Mouse (Mus musculus): ENCODE results near the gene Chchd3. TPM values are rescaled to one million over a fixed set of nuclear protein-coding genes. Genes with fewer than 3 reads are reported as not detected.

Chchd3 gene
- total RNA-seq, 2 experiments from 2014 or later, result 572 to 581 TPM

DNA sequence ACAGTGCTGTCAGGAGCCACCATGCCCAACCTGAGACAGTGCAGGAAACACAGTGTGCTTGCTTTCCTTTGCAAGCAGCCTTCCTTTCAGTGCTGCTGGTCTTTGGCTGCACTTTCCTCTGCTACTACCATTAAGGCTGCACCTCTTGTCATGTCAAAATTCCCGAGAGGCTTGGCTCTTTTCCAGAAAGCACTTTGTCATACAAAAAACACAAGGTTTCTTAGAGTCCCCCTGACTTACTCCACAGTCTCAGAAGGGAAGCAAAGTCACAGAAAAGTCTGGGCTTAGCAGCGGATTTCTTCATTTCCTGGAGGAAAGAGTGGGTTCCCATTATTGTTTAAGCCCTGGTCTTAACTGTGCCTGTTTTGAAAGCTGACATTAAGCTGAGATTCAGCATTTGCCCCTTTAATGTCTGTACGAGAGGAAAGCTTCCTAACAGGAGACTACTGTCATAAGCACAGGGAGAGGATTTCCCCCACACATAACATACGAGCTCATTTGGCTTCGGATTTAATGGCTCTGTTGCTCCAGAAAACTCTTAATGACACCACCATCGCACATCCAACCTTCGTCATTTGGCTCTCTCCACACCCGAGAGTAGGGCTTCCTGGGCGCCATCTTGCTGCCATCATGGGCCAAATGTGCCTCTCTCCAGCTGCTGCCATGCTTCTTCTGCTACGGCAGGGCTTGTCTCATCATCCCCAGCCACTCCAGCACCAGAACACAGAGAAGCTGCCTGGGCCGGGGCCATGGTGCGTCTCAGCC, 236.0 kb downstream of the Chchd3 start:
- intact Hi-C loops (cut with DNase I), result no loop called here

DNA sequence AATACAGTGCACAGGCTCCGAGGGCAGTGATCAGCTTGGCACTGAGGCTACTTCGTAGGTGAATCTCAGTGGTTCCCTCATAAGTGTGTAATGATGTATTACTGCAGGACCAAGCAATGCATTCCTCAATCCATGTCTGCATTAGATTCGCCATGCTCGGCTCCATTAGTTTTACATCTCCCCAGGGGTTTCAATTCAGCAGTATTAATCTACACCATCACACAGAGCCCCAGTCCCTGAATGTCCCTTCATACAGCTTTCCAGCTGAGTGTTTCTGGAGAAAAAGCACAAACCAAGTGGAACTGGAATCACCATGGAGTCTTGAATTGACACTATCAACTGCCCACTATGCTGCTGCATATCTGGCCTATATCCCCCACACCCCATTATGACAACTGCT, 241.1 kb downstream of the Chchd3 start:
- no peak for DNase-seq
- intact Hi-C loops (cut with DNase I), result no loop called here

More for the DNA sequence above, 236.0 kb downstream of the Chchd3 start:
- no peak for DNase-seq

DNA sequence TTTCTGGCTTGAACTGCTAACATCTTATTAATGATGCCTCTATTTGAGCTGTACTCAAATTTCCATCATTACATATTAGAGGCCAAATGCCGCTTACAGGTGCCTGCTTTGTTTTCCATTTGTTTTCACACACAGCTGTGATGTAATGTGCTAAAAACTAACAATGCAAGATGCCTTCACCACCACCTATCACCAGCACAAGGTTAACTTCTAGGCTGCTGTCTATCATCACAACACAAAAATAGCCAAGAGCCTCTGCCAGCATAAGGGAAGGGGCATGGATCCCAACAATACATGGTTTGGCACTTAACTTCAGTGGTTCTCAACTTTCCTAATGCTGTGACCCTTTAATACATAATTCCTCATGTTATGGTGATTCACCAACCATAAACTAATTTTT, 251.3 kb downstream of the Chchd3 start:
- no peak for DNase-seq
- intact Hi-C loops (cut with DNase I), result no loop called here

DNA sequence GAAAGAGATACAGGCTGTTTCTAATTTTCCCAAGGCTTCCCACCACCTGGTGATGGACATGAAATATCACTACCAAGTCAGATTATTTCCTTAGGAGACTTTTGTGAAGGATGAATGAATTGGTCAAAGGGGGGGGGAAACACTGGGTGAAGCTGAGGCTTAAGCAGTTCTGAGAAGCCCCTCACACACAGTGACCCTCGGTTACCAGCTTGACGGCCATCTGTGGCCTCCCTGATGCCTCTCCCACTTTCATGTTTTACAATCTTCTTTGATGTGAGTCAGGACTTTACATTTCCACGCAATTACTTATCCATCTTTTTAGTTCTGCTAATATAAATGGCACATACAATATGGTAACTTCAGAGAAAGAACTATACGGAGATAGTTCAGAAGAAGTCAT, 252.3 kb downstream of the Chchd3 start:
- no peak for DNase-seq
- intact Hi-C loops (cut with DNase I), result no loop called here

DNA sequence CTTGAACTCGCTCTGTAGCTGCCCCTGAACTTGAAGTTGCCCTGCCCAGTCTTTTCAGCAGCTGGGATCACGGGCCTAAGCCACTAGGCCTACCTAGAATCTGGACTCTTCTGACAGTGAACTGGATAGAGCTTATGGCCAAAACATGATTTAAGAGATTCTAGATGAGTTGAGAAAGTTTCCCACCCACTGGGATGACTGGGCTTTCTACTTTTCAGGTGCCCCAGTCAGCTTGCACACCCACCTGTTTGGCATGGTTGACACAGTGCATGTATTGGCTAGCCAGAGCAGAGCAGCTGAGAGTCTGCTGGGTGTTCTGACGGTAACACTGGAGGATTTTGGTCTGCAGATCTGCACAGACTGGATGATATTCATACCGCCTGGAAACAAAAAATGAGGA, 256.4 kb downstream of the Chchd3 start:
- no peak for DNase-seq
- intact Hi-C loops (cut with DNase I), result no loop called here

DNA sequence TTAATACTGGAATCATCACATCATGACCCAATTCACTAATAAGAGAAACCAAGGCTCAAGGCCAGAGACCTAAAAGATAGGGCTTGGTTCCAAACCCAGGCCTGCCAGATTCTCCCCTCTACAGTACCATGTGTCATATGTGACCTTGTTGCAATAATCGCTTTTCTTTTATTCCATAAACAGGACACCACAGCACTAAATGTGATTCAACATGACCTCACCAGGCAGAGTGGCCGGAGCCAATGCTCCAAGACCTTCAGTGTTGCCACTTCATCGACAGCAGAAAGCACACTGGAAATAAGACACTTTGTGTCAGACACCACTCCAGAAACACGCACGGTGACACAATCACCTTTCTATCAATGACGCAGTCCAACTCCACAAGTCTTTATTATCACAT, 258.3 kb downstream of the Chchd3 start:
- intact Hi-C loops (cut with DNase I), result no loop called here
- peak in 1 of 2 experiments; percentile 16 for DNase-seq

DNA sequence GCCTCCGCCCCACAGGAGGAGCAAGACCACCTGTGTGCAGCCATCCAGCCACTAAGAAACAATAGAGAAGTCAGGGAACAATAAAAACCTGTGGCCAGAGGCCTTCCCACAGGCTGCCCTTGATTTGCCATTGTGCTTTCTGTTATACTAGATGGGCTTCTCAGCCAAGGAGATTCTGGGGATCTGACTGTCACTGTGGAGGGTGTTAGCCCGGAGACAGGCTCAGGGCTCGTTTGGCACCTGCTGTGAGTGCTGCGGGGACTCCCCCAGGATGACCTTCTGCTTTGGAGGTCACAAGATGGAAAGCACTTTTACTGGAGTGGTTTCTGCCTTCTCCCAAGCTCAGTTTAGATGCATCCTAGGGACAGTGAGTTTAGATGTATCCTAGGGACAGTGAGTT, 262.5 kb downstream of the Chchd3 start:
- no peak for DNase-seq
- intact Hi-C loops (cut with DNase I), result no loop called here

DNA sequence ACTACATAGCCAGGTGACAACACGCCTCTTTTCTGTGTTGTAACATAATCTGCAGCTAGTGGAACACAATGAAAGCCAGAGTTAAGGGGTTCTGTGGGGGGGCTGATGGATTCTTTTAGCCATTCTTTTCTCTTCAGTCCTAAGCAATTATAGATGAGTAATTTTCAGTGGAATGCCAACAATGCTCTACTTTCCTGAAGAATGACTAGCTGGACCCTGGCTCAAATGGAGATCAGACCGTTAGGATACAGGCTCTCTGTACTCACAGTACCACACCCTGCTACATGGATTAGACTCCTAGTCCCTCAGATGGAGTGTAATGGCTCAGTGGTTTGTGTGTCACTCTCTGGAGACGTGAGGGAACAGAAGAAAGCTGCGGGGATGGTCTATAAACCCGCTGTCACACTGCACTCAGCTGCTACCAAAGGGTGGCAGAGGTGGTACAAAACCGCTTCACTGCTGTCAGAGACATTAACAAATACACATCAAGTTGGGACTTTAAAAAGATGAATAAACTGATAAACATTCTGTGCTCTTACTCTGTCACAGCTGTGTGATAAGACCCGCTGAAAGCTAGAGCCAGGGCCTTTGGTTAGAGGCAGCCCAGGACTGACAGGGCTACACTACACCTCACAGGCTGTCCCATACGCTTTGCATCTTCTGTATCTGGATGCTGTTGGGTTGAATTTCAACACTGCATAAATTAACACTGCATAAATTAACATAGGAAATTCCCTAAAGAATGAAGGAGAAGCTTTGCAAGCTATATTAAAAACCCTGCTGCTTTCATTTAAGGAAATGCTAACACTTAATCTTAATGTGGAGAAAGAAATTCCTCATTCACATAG, 264.2 kb downstream of the Chchd3 start:
- no peak for DNase-seq
- intact Hi-C loops (cut with DNase I), result no loop called here

DNA sequence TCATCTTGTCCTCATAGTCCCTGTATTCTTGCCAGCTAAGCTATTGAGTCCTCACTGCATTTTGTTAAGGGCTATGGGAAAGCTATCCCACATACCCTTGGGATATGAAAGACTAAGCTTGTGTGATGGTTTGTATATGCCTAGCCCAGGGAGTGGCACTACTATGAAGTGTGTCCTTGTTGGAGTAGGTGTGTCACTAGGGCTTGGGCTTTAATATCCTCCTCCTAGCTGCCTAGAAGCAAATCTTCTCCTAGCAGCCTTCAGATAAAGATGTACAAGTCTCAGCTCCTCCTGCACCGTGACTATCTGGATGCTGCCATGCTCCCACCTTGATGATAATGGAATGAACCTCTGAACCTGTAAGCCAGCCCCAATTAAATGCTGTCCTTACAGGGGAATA, 266.5 kb downstream of the Chchd3 start:
- intact Hi-C loops (cut with DNase I), result no loop called here
- DNase-seq, result no peak

DNA sequence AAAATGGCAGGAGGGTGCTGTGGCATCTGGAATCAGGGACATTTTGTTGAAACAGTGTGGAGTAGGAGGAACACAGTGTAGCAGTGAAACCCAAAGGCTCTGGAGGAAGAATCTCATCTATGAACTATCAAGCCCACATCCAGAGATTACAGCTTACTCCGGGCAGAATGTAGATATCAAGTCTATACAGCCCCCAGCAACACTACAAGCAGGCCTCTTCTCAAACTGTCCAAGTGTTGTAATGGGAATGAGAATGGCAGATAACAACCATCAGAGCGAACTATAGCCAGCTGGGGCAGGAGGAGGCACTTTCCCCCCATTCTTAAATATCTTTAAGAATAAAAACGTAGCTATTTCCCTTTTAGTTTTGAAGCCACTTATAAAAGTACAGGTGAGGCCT, 266.9 kb downstream of the Chchd3 start:
- no peak for DNase-seq
- intact Hi-C loops (cut with DNase I), result no loop called here

DNA sequence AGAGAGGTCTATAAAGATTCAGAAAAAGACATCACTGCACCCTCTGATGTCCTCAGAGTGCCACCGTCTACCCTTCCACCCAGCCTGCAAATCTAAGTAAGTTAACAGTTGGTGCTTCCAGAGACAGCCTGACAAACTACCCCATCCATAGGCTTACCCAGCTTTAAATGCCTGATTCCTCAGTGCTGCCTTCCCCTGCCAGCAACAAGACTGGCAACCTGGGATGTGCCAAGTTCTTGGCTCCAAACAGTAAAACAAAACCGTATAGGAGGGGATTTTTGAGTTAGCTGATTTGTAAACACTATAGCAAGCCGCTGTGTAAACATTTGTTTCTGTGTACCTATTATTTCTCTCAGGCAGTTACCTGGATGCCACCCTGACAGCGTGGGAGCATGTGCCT, 269.6 kb downstream of the Chchd3 start:
- DNase-seq, result no peak
- intact Hi-C loops (cut with DNase I), result no loop called here

DNA sequence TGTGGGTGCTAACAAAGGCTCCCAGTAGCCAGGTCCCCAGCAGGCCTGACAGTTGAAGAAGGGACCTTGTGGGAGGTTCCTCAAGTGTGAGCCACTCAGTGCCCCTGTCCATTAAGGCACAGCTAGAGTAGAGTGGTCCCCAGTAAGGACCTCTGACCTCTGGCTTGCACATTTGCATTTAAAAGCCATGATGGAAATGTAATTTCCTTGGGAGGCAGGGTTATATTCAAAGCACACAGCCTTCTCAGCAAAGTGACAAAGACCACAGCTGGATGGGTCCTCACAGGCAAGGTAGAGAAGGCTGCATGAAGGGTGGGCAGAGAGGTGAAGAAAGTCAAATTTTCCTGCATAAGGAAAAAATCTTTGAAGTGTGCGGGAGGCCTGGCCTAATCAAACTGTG, 272.7 kb downstream of the Chchd3 start:
- DNase-seq, result no peak
- intact Hi-C loops (cut with DNase I), result no loop called here

DNA sequence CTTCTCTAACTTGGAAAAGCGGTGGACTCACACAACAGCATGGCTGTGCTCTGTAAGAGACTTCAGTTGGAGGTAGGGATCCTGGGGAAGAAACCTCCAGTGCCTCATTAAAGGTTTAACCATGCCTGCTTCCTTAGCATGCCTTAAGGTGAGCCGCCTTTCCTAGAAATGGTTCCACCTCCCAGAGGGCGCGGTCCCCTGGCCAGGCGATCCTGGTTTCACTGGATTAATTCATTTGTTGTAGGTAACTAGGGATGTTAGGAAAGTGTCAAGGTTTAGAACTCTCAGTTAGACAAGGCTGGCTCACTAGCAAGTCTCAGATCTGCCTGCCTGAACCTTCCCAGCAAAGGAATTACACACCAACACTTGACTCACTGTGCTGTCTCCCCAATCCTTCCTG, 273.9 kb downstream of the Chchd3 start:
- no peak for DNase-seq
- intact Hi-C loops (cut with DNase I), result no loop called here

DNA sequence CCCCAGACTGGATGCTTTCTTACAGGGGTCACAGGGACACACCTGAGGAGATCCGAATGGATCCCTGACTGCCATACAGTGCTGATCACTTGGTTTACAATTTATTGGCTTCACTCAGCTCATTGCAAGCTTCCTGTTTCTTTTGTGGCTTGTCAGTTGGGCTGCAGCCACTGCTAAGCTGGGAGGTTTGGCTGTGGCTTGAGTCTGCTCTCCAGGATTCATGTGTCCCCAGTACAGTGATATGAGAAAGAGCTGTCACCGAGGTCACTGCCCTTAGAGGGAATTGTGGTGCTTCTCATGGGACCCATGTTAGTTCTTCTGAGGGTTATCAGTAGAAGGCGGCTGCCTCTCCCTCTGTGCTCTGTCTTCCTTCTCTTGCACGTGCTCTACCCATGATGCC, 277.0 kb downstream of the Chchd3 start:
- intact Hi-C loops (cut with DNase I), result no loop called here

DNA sequence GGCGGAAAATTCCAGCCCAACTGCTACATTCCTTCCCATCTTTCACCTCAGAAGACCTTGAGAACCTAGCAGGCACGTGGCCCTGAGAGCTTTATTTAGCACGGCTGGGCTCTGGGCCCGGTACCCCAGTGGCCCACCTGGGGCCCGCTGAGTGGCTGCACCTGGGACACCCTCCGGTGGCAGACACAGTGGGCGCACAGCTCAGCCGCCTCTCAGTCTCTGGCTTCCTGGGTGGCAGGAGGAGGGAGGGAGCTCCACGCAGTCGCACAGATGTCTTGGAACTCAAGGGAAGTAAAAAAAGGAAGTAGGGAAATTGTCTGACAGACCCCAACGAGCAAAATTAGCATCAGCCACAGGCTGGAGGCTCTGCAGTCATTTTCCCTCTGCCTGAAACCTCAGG, 279.5 kb downstream of the Chchd3 start:
- peak; percentile 11 to 33 for DNase-seq
- intact Hi-C loops (cut with DNase I), result no loop called here

More for the DNA sequence above, 277.0 kb downstream of the Chchd3 start:
- DNase-seq, result no peak

DNA sequence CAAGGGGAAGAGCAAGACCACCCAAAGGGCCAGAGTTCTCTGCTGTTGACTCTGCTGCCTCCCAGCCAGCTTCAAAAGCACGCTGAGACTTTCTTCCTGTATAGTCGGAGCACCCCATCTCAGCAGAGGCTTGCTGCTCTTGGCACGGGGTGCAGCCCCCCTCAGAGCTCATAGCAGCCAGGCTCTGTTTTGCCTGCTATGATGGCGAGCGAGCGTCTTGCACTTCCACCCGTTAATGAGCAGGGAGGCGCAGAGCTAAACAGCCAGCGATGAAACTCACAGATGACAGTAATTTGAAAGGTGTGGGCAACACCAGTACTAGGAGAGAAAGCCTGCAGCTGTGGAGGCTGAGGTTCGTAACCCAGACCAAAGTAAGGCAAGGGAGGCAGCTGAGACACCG, 283.7 kb downstream of the Chchd3 start:
- intact Hi-C loops (cut with DNase I), result no loop called here
- DNase-seq, result no peak

DNA sequence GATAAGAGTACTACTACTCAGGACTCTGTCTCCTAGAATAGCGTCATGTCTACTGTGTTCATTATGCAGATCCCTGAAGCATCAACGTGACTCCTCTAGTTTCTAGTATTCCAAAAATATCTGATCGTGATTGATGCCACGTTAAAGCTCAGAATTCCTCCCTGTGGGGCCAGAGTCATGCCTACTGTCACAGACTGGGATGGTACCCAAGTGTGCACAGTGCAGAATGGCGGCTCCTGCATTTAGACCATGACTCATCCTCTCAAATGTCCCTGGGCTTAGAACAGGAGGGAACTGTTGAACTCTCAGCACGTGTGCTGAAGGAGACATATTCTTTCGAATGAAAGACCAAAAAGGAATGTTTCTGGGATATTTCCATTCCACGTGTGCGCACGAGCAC, 305.5 kb downstream of the Chchd3 start:
- intact Hi-C loops (cut with DNase I), result no loop called here
- peak in 1 of 2 experiments; percentile 7 for DNase-seq

DNA sequence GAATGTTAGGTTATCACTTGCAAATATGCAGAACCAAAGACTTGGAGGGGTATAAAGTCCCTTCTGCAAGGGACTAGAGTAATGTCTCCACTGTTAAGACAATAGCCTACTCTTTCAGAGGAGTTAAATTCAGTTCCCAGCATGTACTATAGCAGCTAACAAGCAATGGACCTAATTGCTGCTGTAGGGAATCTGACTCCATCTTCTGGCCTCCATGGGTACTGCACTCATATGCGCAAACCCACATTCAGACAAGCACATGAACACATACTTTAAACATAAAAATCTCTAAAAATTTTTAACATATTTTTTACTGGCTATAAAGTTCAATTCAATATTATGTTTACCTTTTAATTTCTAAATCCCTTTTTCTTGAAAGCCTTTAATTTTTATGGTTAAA, 310.2 kb downstream of the Chchd3 start:
- intact Hi-C loops (cut with DNase I), result no loop called here
- DNase-seq, result no peak

DNA sequence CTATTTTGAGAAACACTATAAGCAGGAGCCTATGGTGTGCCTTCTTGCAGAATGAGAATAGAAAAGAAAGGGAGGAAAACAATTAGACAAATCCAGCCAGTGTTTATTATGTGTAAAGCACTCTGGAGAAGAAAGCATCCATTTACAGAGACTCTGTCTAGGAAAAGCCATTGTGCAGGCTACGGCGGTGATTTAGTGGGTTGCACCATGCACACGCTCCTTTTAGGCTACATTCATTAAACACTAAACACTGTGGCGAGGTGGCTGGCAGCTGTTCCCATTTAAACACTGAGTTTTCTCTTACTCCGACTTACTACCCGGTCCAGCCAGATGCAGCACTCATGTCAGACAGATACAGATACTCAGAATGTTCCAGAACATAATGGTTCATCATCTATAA, 311.3 kb downstream of the Chchd3 start:
- intact Hi-C loops (cut with DNase I), result no loop called here

DNA sequence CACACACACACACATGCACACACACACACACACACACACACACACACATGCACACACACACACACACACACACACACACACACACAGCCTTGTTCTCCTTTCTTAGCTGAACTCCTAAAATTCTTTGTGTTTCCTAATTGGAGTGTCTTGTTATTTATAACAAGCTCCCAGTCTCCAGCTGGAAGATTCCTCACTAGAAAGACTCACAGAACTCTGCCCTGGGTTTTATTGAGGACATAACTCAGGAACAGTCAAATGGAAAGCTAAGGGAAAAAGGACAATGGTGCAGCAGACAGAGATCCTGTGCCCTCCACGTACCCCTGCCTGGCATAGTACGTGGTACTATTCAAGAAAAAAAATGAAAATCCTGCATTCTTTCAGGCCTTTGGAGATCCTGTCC, 312.7 kb downstream of the Chchd3 start:
- no peak for DNase-seq
- intact Hi-C loops (cut with DNase I), result no loop called here

More for the DNA sequence above, 311.3 kb downstream of the Chchd3 start:
- no peak for DNase-seq
